Mouse (Mus musculus): ENCODE measurements around the gene C1galt1. TPM values are rescaled to one million over a fixed set of nuclear protein-coding genes. Genes with fewer than 3 reads are reported as not detected.

C1galt1 gene
- total and polyA plus RNA-seq, 3 experiments: 13.2 to 14.4 TPM; not detected in 1

- TF ChIP-seq MYC (IDR thresholded peaks at IDR 0.05; ENCODE audit: low read depth, low read length): no peak
- TF ChIP-seq POLR2A (IDR thresholded peaks at IDR 0.05; ENCODE audit: control insufficient read depth in 1 of 2, insufficient read depth in 1 of 2, low read depth in 1 of 2, low read length in 2 of 2, poor library complexity in 1 of 2): no peak
- no peak for TF ChIP-seq MAZ (IDR thresholded peaks at IDR 0.05; ENCODE audit: low read depth, low read length)
- TF ChIP-seq SIN3A (IDR thresholded peaks at IDR 0.05; ENCODE audit: low read length): no peak
- Histone ChIP-seq H3K4me3 (ENCODE audit: control insufficient read depth in 1 of 2, insufficient read depth in 1 of 2, low read depth in 2 of 2, low read length in 2 of 2) (no peak overlapping the region), H3K27ac (ENCODE audit: control insufficient read depth, low read depth, low read length) (no peak overlapping the region), H3K9me3 (replicated peaks; ENCODE audit: insufficient read depth, low read length) (no peaks in the 10 kb centered on the region), H3K79me2 (ENCODE audit: control insufficient read depth, insufficient read depth, low read length, poor library complexity) (no peaks in the 10 kb centered on the region), H3K9ac (ENCODE audit: control insufficient read depth, low read depth, low read length, poor library complexity, severe bottlenecking) (no peak overlapping the region), H3K4me1 (ENCODE audit: control insufficient read depth in 1 of 2, insufficient read depth in 2 of 2, low read length in 2 of 2) (no peaks in the 10 kb centered on the region), H3K36me3 (ENCODE audit: control insufficient read depth in 1 of 2, insufficient read depth in 2 of 2, low read length in 2 of 2) (no peaks in the 10 kb centered on the region), H3K27me3 (ENCODE audit: control insufficient read depth in 1 of 2, insufficient read depth in 2 of 2, low read length in 2 of 2) (no peaks in the 10 kb centered on the region)
- DNase-seq (ENCODE audit: low read depth, low spot score): no peak
Measured at GRCm38 (mm10) chr6:7803765-7804542, 40.7 kb upstream of the C1galt1 start.

- Histone ChIP-seq H3K4me3 (ENCODE audit: control insufficient read depth in 1 of 2, insufficient read depth in 1 of 2, low read depth in 2 of 2, low read length in 2 of 2) (no peak overlapping the region), H3K27ac (ENCODE audit: control insufficient read depth, low read depth, low read length) (no peak overlapping the region), H3K36me3 (ENCODE audit: control insufficient read depth in 1 of 2, insufficient read depth in 2 of 2, low read length in 2 of 2) (peaks cover 0 to 2% of the 10 kb centered on the region in 2 experiments; a peak in 1 of 4 replicates), H3K9ac (ENCODE audit: control insufficient read depth, low read depth, low read length, poor library complexity, severe bottlenecking) (no peak overlapping the region), H3K27me3 (ENCODE audit: control insufficient read depth in 1 of 2, insufficient read depth in 2 of 2, low read length in 2 of 2) (no peaks in the 10 kb centered on the region), H3K4me1 (ENCODE audit: control insufficient read depth in 1 of 2, insufficient read depth in 2 of 2, low read length in 2 of 2) (0 out of 4 replicates have a peak, but pooled peaks cover 0 to 3% of the 10 kb centered on the region in 2 experiments), H3K79me2 (ENCODE audit: control insufficient read depth, insufficient read depth, low read length, poor library complexity) (no peaks in the 10 kb centered on the region), H3K9me3 (replicated peaks; ENCODE audit: insufficient read depth, low read length) (no peaks in the 10 kb centered on the region)
- DNase-seq (ENCODE audit: low read depth, low spot score): no peak
- TF ChIP-seq GABPA (IDR thresholded peaks at IDR 0.05; ENCODE audit: low read depth, low read length): no peak
- TF ChIP-seq HCFC1 (IDR thresholded peaks at IDR 0.05; ENCODE audit: low read depth, low read length): no peak
- no peak for TF ChIP-seq CHD1 (IDR thresholded peaks at IDR 0.05; ENCODE audit: low read depth, low read length)
- TF ChIP-seq BHLHE40 (IDR thresholded peaks at IDR 0.05; ENCODE audit: borderline replicate concordance, low read depth, low read length): no peak
- TF ChIP-seq SIN3A (IDR thresholded peaks at IDR 0.05; ENCODE audit: low read length): no peak
Measured at GRCm38 (mm10) chr6:7814146-7814545, 30.5 kb upstream of the C1galt1 start.

GRCm38 (mm10) chr6:7816233-7816632 lies 28.4 kb upstream of the C1galt1 start:
- peak; percentile 13 for DNase-seq (ENCODE audit: low read depth, low spot score)
- H3K4me1 ChIP-seq (ENCODE audit: control insufficient read depth in 1 of 2, insufficient read depth in 2 of 2, low read length in 2 of 2): 0 out of 4 replicates have a peak, but pooled peaks cover 0 to 3% of the 10 kb centered on the region in 2 experiments
- H3K79me2 ChIP-seq (ENCODE audit: control insufficient read depth, insufficient read depth, low read length, poor library complexity): no peaks in the 10 kb centered on the region
- no peaks in the 10 kb centered on the region for H3K27me3 ChIP-seq (ENCODE audit: control insufficient read depth in 1 of 2, insufficient read depth in 2 of 2, low read length in 2 of 2)
- no peak overlapping the region for H3K9ac ChIP-seq (ENCODE audit: control insufficient read depth, low read depth, low read length, poor library complexity, severe bottlenecking)
- no peak overlapping the region for H3K4me3 ChIP-seq (ENCODE audit: control insufficient read depth in 1 of 2, insufficient read depth in 1 of 2, low read depth in 2 of 2, low read length in 2 of 2)
- H3K36me3 ChIP-seq (ENCODE audit: control insufficient read depth in 1 of 2, insufficient read depth in 2 of 2, low read length in 2 of 2): peaks cover 0 to 2% of the 10 kb centered on the region in 2 experiments; a peak in 1 of 4 replicates
- no peaks in the 10 kb centered on the region for H3K9me3 ChIP-seq (replicated peaks; ENCODE audit: insufficient read depth, low read length)
- no peak overlapping the region for H3K27ac ChIP-seq (ENCODE audit: control insufficient read depth, low read depth, low read length)
- TF ChIP-seq MAX (IDR thresholded peaks at IDR 0.05; ENCODE audit: low read length): no peak
- no peak for TF ChIP-seq UBTF (IDR thresholded peaks at IDR 0.05; ENCODE audit: borderline replicate concordance, insufficient read depth, low read depth, low read length)
- TF ChIP-seq POLR2AphosphoS5 (IDR thresholded peaks at IDR 0.05; ENCODE audit: borderline replicate concordance, low read depth, low read length): no peak
- no peak for TF ChIP-seq TAL1 (IDR thresholded peaks at IDR 0.05; ENCODE audit: low read length)
- TF ChIP-seq NRF1 (IDR thresholded peaks at IDR 0.05; ENCODE audit: insufficient read depth, low read depth, low read length, poor library complexity, severe bottlenecking): no peak
- TF ChIP-seq GABPA (IDR thresholded peaks at IDR 0.05; ENCODE audit: low read depth, low read length): no peak
- TF ChIP-seq ZC3H11A (IDR thresholded peaks at IDR 0.05; ENCODE audit: low read depth, low read length): no peak
- no peak for TF ChIP-seq GATA1 (IDR thresholded peaks at IDR 0.05; ENCODE audit: low read depth, low read length)
- TF ChIP-seq TCF12 (IDR thresholded peaks at IDR 0.05; ENCODE audit: low read depth, low read length): no peak
- TF ChIP-seq MYB (IDR thresholded peaks at IDR 0.05; ENCODE audit: low read depth, low read length): no peak
- no peak for TF ChIP-seq ZMIZ1 (IDR thresholded peaks at IDR 0.05; ENCODE audit: low read depth, low read length)
- TF ChIP-seq CTCF (IDR thresholded peaks at IDR 0.05 in 2 of 3, conservative IDR thresholded peaks at IDR 0.05 in 1 of 3; ENCODE audit: control insufficient read depth in 1 of 3, insufficient read depth in 1 of 3, low read depth in 2 of 3, low read length in 3 of 3, poor library complexity in 1 of 3, severe bottlenecking in 1 of 3): no peak
- TF ChIP-seq TBP (IDR thresholded peaks at IDR 0.05; ENCODE audit: low read depth, low read length): no peak
- TF ChIP-seq ETS1 (IDR thresholded peaks at IDR 0.05; ENCODE audit: low read depth, low read length): no peak
- TF ChIP-seq CHD2 (IDR thresholded peaks at IDR 0.05; ENCODE audit: low read length): no peak
- TF ChIP-seq BHLHE40 (IDR thresholded peaks at IDR 0.05; ENCODE audit: borderline replicate concordance, low read depth, low read length): no peak
